Mouse (Mus musculus): ENCODE measurements around the gene Selenoo. TPM values are rescaled to one million over a fixed set of nuclear protein-coding genes. Genes with fewer than 3 reads are reported as not detected.

The Selenoo gene
- total RNA-seq, 2 experiments from 2014 or later = 24.6 to 25.7 TPM

DNA sequence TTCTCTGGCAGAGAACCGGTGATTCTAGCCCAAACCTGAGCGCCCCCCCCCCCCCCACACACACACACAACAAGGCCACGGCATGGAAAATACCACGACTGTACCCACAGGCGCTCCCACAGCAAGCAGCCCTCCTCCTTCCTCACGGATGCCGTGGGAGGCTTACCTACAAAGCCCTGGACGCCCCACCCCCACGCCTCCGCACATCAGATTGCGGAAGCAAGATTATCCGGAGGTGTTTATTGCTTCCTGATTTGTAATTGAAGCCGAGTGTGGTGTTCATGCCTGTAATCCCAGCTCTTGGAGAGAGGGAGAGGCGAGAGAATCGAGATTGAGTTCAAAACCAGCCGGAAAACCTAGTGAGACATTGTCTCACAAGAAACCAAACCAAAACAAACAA, 58.1 kb downstream of the Selenoo start:
- intact Hi-C loops (cut with DNase I) = no loop called here
- DNase-seq = no peak

GRCm38 (mm10) chr15:89147456-89147855, 58.6 kb downstream of the Selenoo start:
- intact Hi-C loops (cut with DNase I) = no loop called here
- DNase-seq = no peak

GRCm38 (mm10) chr15:89147895-89148294, 59.0 kb downstream of the Selenoo start:
- intact Hi-C loops (cut with DNase I) = no loop called here
- DNase-seq = no peak

DNA sequence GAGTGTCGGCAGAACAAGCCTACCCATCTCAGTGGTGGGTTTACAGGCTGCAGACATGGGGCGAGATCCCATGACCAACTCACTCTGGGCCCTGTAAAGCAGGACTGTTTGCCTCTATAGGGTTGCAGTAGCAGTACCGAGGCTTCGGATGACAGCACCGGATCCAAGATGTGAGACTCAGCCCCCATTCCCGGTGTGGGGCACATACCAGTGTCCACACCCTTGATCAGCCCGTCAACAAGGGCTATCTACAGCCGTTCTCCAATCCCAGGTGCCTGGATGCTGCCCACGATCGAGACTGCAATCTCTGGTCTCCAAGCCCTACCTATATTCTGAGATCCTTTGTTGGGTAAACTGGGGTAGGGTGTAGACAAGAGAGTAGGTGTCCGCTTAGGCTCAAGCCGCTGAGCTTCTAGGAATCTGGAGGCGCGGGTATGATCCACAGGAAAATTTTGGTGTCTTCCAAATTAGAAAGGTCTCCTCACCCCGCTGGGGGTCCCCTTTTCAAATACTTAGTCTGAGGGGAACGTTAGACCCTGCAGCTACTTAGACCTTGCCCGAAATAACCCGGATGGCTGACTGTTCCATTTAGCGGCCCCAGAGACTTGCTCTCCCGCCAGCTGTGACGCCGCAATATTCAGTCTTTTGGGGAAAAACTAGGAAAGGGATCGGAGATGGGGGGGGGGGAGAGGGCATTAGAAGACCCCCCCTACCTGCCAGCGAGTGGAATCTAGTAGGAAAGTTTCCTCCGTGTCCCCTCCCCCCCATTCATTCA, 59.8 kb downstream of the Selenoo start:
- intact Hi-C loops (cut with DNase I) = no loop called here

GRCm38 (mm10) chr15:89149271-89150040, 60.6 kb downstream of the Selenoo start, which contains the start of gene Mapk11:
Mapk11 (minus strand) TSS chr15:89149628.
- DNase-seq = peak; percentile 65
- intact Hi-C loops (cut with DNase I) = no loop called here

More for the DNA sequence above, 59.8 kb downstream of the Selenoo start:
- no peak for DNase-seq

Other genes with a start within 250 kb of the Selenoo start
- 10 to 100 TPM; 44.6 to 49.3 TPM for gene Pim3, start 226.9 kb upstream of the Selenoo start, total RNA-seq (2021)
- gene Ttll8, start 134.7 kb upstream of the Selenoo start, total RNA-seq (2021) = 1 to 10 TPM; 1.3 to 1.7 TPM
- 10 to 100 TPM; 51.6 to 56.9 TPM for gene Mlc1, start 110.1 kb upstream of the Selenoo start, total RNA-seq (2021)
- gene Mov10l1, start 106.2 kb upstream of the Selenoo start, total RNA-seq (2021) = under 1 TPM; 0.12 to 0.30 TPM
- gene Panx2, start 29.4 kb upstream of the Selenoo start, total RNA-seq (2021) = 10 to 100 TPM; 52.1 to 60.6 TPM
- gene Trabd, start 14.0 kb upstream of the Selenoo start, total RNA-seq (2021) = 10 to 100 TPM; 27.7 to 28.2 TPM
- 10 to 100 TPM; 36.9 to 42.1 TPM for gene Tubgcp6, start 34.0 kb downstream of the Selenoo start, total RNA-seq (2021)
- gene Hdac10, start 39.6 kb downstream of the Selenoo start, total RNA-seq (2021) = 10 to 100 TPM; 40.0 to 42.8 TPM
- 1 to 10 TPM; 4.1 to 5.0 TPM for gene Mapk12, start 51.6 kb downstream of the Selenoo start, total RNA-seq (2021)
- gene Mapk11, start 60.5 kb downstream of the Selenoo start, total RNA-seq (2021) = 10 to 100 TPM; 34.4 to 36.6 TPM
- 100 to 1,000 TPM; 100 TPM for gene Plxnb2, start 91.7 kb downstream of the Selenoo start, total RNA-seq (2021)
- gene Dennd6b, start 107.4 kb downstream of the Selenoo start, total RNA-seq (2021) = 10 to 100 TPM; 46.6 to 49.4 TPM
- 100 to 1,000 TPM; 163 to 165 TPM for gene Ppp6r2, start 122.5 kb downstream of the Selenoo start, total RNA-seq (2021)
- 100 to 1,000 TPM; 192 to 235 TPM for gene Sbf1, start 226.2 kb downstream of the Selenoo start, total RNA-seq (2021)
- gene Adm2, start 233.6 kb downstream of the Selenoo start, total RNA-seq (2021) = not detected
- gene Miox, start 245.3 kb downstream of the Selenoo start, total RNA-seq (2021) = not detected

Data from left cerebral cortex, postnatal 4 days (tissue).